Mouse (Mus musculus): ENCODE data around the gene Grm8.

DNA sequence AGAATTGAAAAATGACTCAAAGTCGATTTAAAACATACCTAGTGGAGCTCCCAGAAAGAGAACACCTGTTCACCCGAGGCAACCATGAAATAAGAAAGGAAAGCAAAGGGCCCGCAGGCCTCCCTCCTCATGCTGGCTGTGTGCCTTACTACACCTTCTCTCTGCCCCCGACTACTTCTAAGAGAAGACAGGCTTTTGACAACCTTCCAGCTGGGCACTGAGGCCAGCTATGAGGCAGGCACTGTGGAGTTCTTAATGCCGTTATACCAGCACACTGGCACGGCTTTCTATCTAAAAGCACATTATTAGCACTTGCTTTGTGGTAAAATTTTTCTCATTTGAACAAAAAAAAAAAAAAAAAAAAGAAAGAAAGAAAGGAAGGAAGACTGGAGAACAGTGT is 589.5 kb downstream of the Grm8 start:
- TF ChIP-seq CTCF (IDR thresholded peaks at IDR 0.05; ENCODE audit: borderline replicate concordance, extremely low read depth, insufficient read depth, insufficient read length) (no peak), POLR2A (IDR thresholded peaks at IDR 0.05; ENCODE audit: borderline replicate concordance, extremely low read depth, insufficient read depth, insufficient read length, poor library complexity, severe bottlenecking) (no peak)
